Mouse (Mus musculus): Measurements from ENCODE around the gene Dok7. TPM values are rescaled to one million over a fixed set of nuclear protein-coding genes. Genes with fewer than 3 reads are reported as not detected.

Dok7 gene
- polyA plus RNA-seq, 1 experiment from 2014 or later, result 1.3 TPM

DNA sequence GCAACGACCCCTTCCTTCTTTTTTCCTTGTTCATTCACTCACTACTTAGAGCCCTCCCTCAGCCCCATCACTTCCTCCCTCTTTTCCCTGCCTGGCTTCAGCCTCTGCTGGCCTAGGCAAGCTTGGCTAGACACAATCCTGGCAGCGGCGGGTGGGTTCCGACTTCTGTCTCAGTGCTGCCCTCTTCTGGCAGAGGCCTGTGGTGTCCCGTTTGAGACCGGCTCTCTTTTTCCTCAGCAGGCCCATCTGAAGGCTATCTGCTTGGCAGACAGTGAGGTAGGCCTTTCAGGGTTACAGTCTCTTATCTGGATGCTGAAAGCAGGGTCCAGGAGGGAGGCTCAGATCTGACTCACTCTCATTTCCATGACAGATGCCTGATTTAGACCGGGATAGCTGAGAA is 75.2 kb downstream of the Dok7 start:
- Histone ChIP-seq H3K9me3 (no peaks in the 10 kb centered on the region), H3K27me3 (replicated peaks) (no peaks in the 10 kb centered on the region), H3K4me1 (replicated peaks) (no peaks in the 10 kb centered on the region), H3K4me3 (replicated peaks) (no peak overlapping the region), H3K9ac (no peak overlapping the region), H3K27ac (no peak overlapping the region), H3K36me3 (no peaks in the 10 kb centered on the region), H3K4me2 (replicated peaks) (no peak overlapping the region)
- ATAC-seq, result no peak
- WGBS, result 10% methylated on average over 7 of the region's 7 CpGs

- H3K4me1 ChIP-seq (replicated peaks), result no peaks in the 10 kb centered on the region
- H3K36me3 ChIP-seq, result no peaks in the 10 kb centered on the region
- 91% methylated on average over 9 of the region's 9 CpGs for WGBS
- H3K9ac ChIP-seq, result no peak overlapping the region
- H3K9me3 ChIP-seq, result no peaks in the 10 kb centered on the region
- no peak overlapping the region for H3K4me3 ChIP-seq (replicated peaks)
- H3K4me2 ChIP-seq (replicated peaks), result no peak overlapping the region
- no peak overlapping the region for H3K27ac ChIP-seq
- no peak for ATAC-seq
- no peaks in the 10 kb centered on the region for H3K27me3 ChIP-seq (replicated peaks)
These were observed 75.9 kb downstream of the Dok7 start for GRCm38 (mm10) chr5:35132278-35132980.

DNA sequence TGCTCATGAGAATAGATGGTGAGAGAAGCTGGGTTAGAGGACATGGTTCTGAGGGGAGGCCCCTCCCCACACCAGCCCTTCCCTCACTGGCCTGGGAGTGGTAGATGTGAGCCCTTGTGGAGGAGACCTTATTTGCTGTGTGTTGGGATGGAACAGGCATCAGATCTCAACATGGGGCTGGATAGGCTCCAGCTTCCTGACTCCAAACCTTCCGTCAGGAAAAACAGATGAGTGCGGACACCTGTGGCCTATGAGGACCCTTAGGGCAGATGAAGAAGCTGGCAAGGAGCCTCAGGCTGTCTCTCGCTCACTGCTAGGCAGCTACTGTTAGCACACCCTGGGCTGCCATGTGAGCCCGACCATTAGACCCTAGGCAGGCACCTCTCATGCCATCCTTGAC is 76.9 kb downstream of the Dok7 start:
- no peak for ATAC-seq
- WGBS, result 87% methylated on average over 4 of the region's 4 CpGs

DNA sequence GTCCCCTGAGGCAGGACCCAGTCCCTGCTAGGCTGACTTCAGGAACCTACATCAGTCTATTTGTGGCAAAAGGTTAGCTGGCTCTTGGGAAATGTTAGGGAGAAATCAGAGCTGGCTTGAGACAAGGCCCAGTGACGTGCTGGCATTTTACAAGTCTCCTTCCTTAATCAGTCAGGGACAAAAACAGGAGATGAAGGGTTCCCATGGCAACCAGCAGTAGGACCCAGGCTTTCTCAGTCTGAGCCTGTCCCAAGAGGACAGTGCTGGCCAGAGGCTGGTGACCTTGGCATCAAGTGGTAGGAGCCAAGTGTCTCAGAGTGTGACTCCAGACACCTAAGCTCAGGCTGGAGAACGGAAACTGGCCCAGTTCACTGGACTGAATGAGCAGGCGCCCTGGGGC is 77.7 kb downstream of the Dok7 start:
- H3K9me3 ChIP-seq, result no peaks in the 10 kb centered on the region
- no peak overlapping the region for H3K9ac ChIP-seq
- no peak for ATAC-seq
- no peaks in the 10 kb centered on the region for H3K27me3 ChIP-seq (replicated peaks)
- no peak overlapping the region for H3K4me2 ChIP-seq (replicated peaks)
- no peaks in the 10 kb centered on the region for H3K4me1 ChIP-seq (replicated peaks)
- H3K4me3 ChIP-seq (replicated peaks), result no peak overlapping the region
- H3K27ac ChIP-seq, result no peak overlapping the region
- no peaks in the 10 kb centered on the region for H3K36me3 ChIP-seq
- WGBS, result 67% methylated on average over 3 of the region's 3 CpGs

More for the DNA sequence above, 76.9 kb downstream of the Dok7 start:
- H3K4me3 ChIP-seq (replicated peaks), result no peak overlapping the region
- no peak overlapping the region for H3K27ac ChIP-seq
- no peak overlapping the region for H3K4me2 ChIP-seq (replicated peaks)
- H3K9me3 ChIP-seq, result no peaks in the 10 kb centered on the region
- no peak overlapping the region for H3K9ac ChIP-seq
- H3K36me3 ChIP-seq, result no peaks in the 10 kb centered on the region
- H3K27me3 ChIP-seq (replicated peaks), result no peaks in the 10 kb centered on the region
- no peaks in the 10 kb centered on the region for H3K4me1 ChIP-seq (replicated peaks)

DNA sequence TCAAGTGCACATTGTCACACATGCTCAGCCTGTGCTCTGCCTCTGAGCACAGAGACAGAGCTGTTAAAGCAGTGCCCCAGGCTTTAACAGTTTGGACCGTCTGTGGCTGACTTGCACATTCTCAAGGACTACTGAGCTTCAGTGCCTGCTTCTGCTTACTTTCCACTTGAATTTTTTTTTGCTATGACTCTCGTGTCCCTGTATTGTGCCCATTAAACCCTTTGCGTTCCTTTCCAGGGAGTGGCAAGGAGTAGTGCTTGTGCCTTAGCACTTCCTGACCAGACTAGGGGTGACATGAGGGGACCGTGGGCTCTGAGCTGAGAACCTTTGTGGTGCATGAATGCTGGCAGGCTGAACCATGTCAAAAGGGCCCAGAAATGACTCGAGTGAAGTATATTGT is 79.3 kb downstream of the Dok7 start:
- Histone ChIP-seq H3K4me3 (replicated peaks) (no peak overlapping the region), H3K27me3 (replicated peaks) (no peaks in the 10 kb centered on the region), H3K27ac (no peak overlapping the region), H3K36me3 (no peaks in the 10 kb centered on the region), H3K4me1 (replicated peaks) (no peaks in the 10 kb centered on the region), H3K9ac (no peak overlapping the region), H3K9me3 (no peaks in the 10 kb centered on the region), H3K4me2 (replicated peaks) (no peak overlapping the region)
- ATAC-seq, result no peak
- 59% methylated on average over 5 of the region's 5 CpGs for WGBS

Other genes starting within 250 kb of the Dok7 start
- gene Msantd1, start 148.8 kb upstream of the Dok7 start, polyA plus RNA-seq (2015; fragmentation: Nextera tagmentation; extraction: Ambion mirVana), result 0.55 and 0.64 TPM in 2 replicates
- gene Rgs12, start 107.3 kb upstream of the Dok7 start, polyA plus RNA-seq (2015; fragmentation: Nextera tagmentation; extraction: Ambion mirVana), result 16.6 and 17.3 TPM in 2 replicates
- gene Hgfac, start 15.3 kb upstream of the Dok7 start, polyA plus RNA-seq (2015; fragmentation: Nextera tagmentation; extraction: Ambion mirVana), result 4.9 and 11.8 TPM in 2 replicates
- 90.3 and 94.7 TPM in 2 replicates for gene Lrpap1, start 49.0 kb downstream of the Dok7 start, polyA plus RNA-seq (2015; fragmentation: Nextera tagmentation; extraction: Ambion mirVana)
- gene Adra2c, start 221.6 kb downstream of the Dok7 start, polyA plus RNA-seq (2015; fragmentation: Nextera tagmentation; extraction: Ambion mirVana), result 0.05 and 0.08 TPM in 2 replicates

Measured in intestine, embryonic 15.5 days (tissue).